Mouse (Mus musculus) brain, embryonic 14.5 days (tissue): ENCODE results near the gene Hist1h4a. TPM values are rescaled to one million over a fixed set of nuclear protein-coding genes. Genes with fewer than 3 reads are reported as not detected.
"Not testable (repeated sequence)": the region's sequence is repeated elsewhere in the genome, so short reads cannot be mapped to it uniquely, and the experiment has no call there.

Source experiments
- DNase-seq: peaks from one replicate; pipeline ENCODE4 v3.0.0-alpha.2; 2011; ENCODE audit warnings: low read depth
- CTCF ChIP-seq: fragments of 200-500 bp; IDR thresholded peaks from 2 replicates; pipeline ENCODE4 v1.5.1; 2012; ENCODE audit warnings: inconsistent platforms, mild to moderate bottlenecking, moderate library complexity, borderline replicate concordance; ENCODE audit not compliant: insufficient read depth, insufficient read length; ENCODE audit errors: extremely low read depth
- POLR2A ChIP-seq: fragments of 200-500 bp; IDR thresholded peaks from 2 replicates; pipeline ENCODE4 v1.6.1; 2012; ENCODE audit warnings: mild to moderate bottlenecking, inconsistent platforms, borderline replicate concordance; ENCODE audit not compliant: poor library complexity, insufficient read depth, insufficient read length, severe bottlenecking; ENCODE audit errors: extremely low read depth
- polyA plus RNA-seq: library from polyadenylated mRNA; depleted of rRNA; stranded (reverse); fragments of >200 nt; gene quantifications from 2 replicates; pipeline ENCODE4 v1.2.3, GENCODE M21; 2012; rRNA removed

The Hist1h4a gene
- polyA plus RNA-seq, 1 experiment, result 33.9 TPM

GRCm38 (mm10) chr13:23732156-23732804, 28.8 kb downstream of the Hist1h4a start:
- TF ChIP-seq CTCF, result peak; percentile 75; the same call in 1 of the 2 replicates
- no peak for TF ChIP-seq POLR2A
- peak; percentile 77 for DNase-seq

GRCm38 (mm10) chr13:23730479-23730878, 30.6 kb downstream of the Hist1h4a start:
- TF ChIP-seq CTCF (no peak), POLR2A (no peak)
- DNase-seq, result no peak

- no peak for DNase-seq
- TF ChIP-seq POLR2A, result no peak
- TF ChIP-seq CTCF, result no peak
Measured at GRCm38 (mm10) chr13:23729706-23730105, 31.3 kb downstream of the Hist1h4a start.

- no peak for DNase-seq
- TF ChIP-seq CTCF (no peak), POLR2A (no peak)
Measured at GRCm38 (mm10) chr13:23729192-23729525, 31.9 kb downstream of the Hist1h4a start.

- no peak for DNase-seq
- TF ChIP-seq POLR2A (no peak), CTCF (no peak)
Measured at GRCm38 (mm10) chr13:23728472-23729191, 32.4 kb downstream of the Hist1h4a start.

GRCm38 (mm10) chr13:23725213-23725612, 35.8 kb downstream of the Hist1h4a start:
- DNase-seq, result no peak

GRCm38 (mm10) chr13:23724239-23724638, 36.8 kb downstream of the Hist1h4a start:
- TF ChIP-seq POLR2A (no peak), CTCF (no peak)
- no peak for DNase-seq

More at GRCm38 (mm10) chr13:23725213-23725612, 35.8 kb downstream of the Hist1h4a start:
- no peak for TF ChIP-seq CTCF
- TF ChIP-seq POLR2A, result no peak

GRCm38 (mm10) chr13:23717593-23718245, 43.3 kb downstream of the Hist1h4a start:
- DNase-seq, result not testable (repeated sequence)

- TF ChIP-seq POLR2A (no peak), CTCF (no peak)
- DNase-seq, result no peak
Measured at GRCm38 (mm10) chr13:23717176-23717575, 43.9 kb downstream of the Hist1h4a start.

- TF ChIP-seq POLR2A, result no peak
- DNase-seq, result no peak
Measured at GRCm38 (mm10) chr13:23716261-23717042, 44.6 kb downstream of the Hist1h4a start.

Other genes starting within 250 kb of the Hist1h4a start
- 23.3 and 31.7 TPM in 2 replicates for gene Hist1h4h, start 230.2 kb downstream of the Hist1h4a start, polyA plus RNA-seq
- 474 and 536 TPM in 2 replicates for gene Hist1h2af, start 227.3 kb downstream of the Hist1h4a start, polyA plus RNA-seq
- 25.5 and 42.1 TPM in 2 replicates for gene Hist1h3g, start 225.8 kb downstream of the Hist1h4a start, polyA plus RNA-seq
- 4.4 and 4.7 TPM in 2 replicates for gene Hist1h2bh, start 217.8 kb downstream of the Hist1h4a start, polyA plus RNA-seq
- 4.5 and 5.5 TPM in 2 replicates for gene Hist1h3f, start 217.2 kb downstream of the Hist1h4a start, polyA plus RNA-seq
- gene Hist1h4f, start 209.6 kb downstream of the Hist1h4a start, polyA plus RNA-seq, result 17.2 and 25.6 TPM in 2 replicates
- gene Hist1h1d, start 208.0 kb downstream of the Hist1h4a start, polyA plus RNA-seq, result 0.39 and 0.51 TPM in 2 replicates
- 34.2 and 40.6 TPM in 2 replicates for gene Hist1h3e, start 198.9 kb downstream of the Hist1h4a start, polyA plus RNA-seq
- 17.9 and 18.0 TPM in 2 replicates for gene Hist1h2ae, start 190.0 kb downstream of the Hist1h4a start, polyA plus RNA-seq
- gene Hist1h2bg, start 189.8 kb downstream of the Hist1h4a start, polyA plus RNA-seq, result 44.4 and 68.0 TPM in 2 replicates
- gene Hist1h2bf, start 187.0 kb downstream of the Hist1h4a start, polyA plus RNA-seq, result 15.0 and 21.6 TPM in 2 replicates
- 7.2 and 13.6 TPM in 2 replicates for gene Hist1h2ad, start 186.8 kb downstream of the Hist1h4a start, polyA plus RNA-seq
- 21.8 and 24.7 TPM in 2 replicates for gene Hist1h3d, start 185.5 kb downstream of the Hist1h4a start, polyA plus RNA-seq
- gene Hist1h4d, start 179.6 kb downstream of the Hist1h4a start, polyA plus RNA-seq, result 6.5 and 18.7 TPM in 2 replicates
- 3.5 TPM in 2 replicates for gene Hist1h2be, start 140.1 kb downstream of the Hist1h4a start, polyA plus RNA-seq
- 5.8 and 7.8 TPM in 2 replicates for gene Hist1h1e, start 138.7 kb downstream of the Hist1h4a start, polyA plus RNA-seq
- 1.7 and 1.8 TPM in 2 replicates for gene Hist1h2ac, start 77.3 kb downstream of the Hist1h4a start, polyA plus RNA-seq
- gene Hist1h2bc, start 77.0 kb downstream of the Hist1h4a start, polyA plus RNA-seq, result 32.0 and 48.5 TPM in 2 replicates
- 0.08 TPM in 1 of 2 replicates, not detected in the other for gene Hist1h1t, start 65.4 kb downstream of the Hist1h4a start, polyA plus RNA-seq
- gene Hist1h4c, start 62.8 kb downstream of the Hist1h4a start, polyA plus RNA-seq, result 4.6 and 11.6 TPM in 2 replicates
- 1.7 and 2.3 TPM in 2 replicates for gene Hfe, start 50.4 kb downstream of the Hist1h4a start, polyA plus RNA-seq
- gene Hist1h1c, start 22.4 kb downstream of the Hist1h4a start, polyA plus RNA-seq, result 12.1 and 16.0 TPM in 2 replicates
- gene Hist1h3c, start 15.6 kb downstream of the Hist1h4a start, polyA plus RNA-seq, result 30.4 and 54.0 TPM in 2 replicates
- gene Hist1h2bb, start 14.5 kb downstream of the Hist1h4a start, polyA plus RNA-seq, result 11.1 and 17.5 TPM in 2 replicates
- gene Hist1h2ab, start 10.1 kb downstream of the Hist1h4a start, polyA plus RNA-seq, result 34.0 and 49.9 TPM in 2 replicates
- 49.2 and 55.6 TPM in 2 replicates for gene Hist1h3b, start 9.0 kb downstream of the Hist1h4a start, polyA plus RNA-seq
- gene Hist1h4b, start 4.2 kb downstream of the Hist1h4a start, polyA plus RNA-seq, result 17.9 and 20.4 TPM in 2 replicates
- 22.8 and 41.9 TPM in 2 replicates for gene Hist1h3a, start 1.2 kb upstream of the Hist1h4a start, polyA plus RNA-seq
- gene Hist1h1a, start 2.4 kb upstream of the Hist1h4a start, polyA plus RNA-seq, result 3.8 and 4.0 TPM in 2 replicates
- gene Trim38, start 8.7 kb upstream of the Hist1h4a start, polyA plus RNA-seq, result not detected in 2 replicates
- gene Slc17a2, start 45.8 kb upstream of the Hist1h4a start, polyA plus RNA-seq, result not detected in 2 replicates
- not detected in 2 replicates for gene Slc17a3, start 78.2 kb upstream of the Hist1h4a start, polyA plus RNA-seq
- gene Slc17a1, start 106.5 kb upstream of the Hist1h4a start, polyA plus RNA-seq, result not detected in 2 replicates
- gene Slc17a4, start 153.8 kb upstream of the Hist1h4a start, polyA plus RNA-seq, result not detected in 2 replicates
- not detected in 2 replicates for gene Hist1h2ba, start 172.9 kb upstream of the Hist1h4a start, polyA plus RNA-seq
- gene Hist1h2aa, start 173.2 kb upstream of the Hist1h4a start, polyA plus RNA-seq, result not detected in 2 replicates
- 1.3 and 1.7 TPM in 2 replicates for gene Scgn, start 230.0 kb upstream of the Hist1h4a start, polyA plus RNA-seq